Mouse (Mus musculus) olfactory bulb, adult 2 months (tissue): ENCODE measurements around the gene C5ar1.
"Not testable (repeated sequence)": the region's sequence is repeated elsewhere in the genome, so short reads cannot be mapped to it uniquely, and the experiment has no call there.

ENCODE experiments used
- CTCF ChIP-seq: fragments of 200-500 bp; IDR thresholded peaks from 2 replicates; pipeline ENCODE4 v1.5.1; 2012; ENCODE audit warnings: low read depth, mild to moderate bottlenecking, low read length, moderate library complexity; ENCODE audit not compliant: insufficient read depth
- POLR2A ChIP-seq: fragments of 200-500 bp; IDR thresholded peaks from 2 replicates; pipeline ENCODE4 v1.6.1; 2012; ENCODE audit warnings: mild to moderate bottlenecking, low read depth, low read length, moderate library complexity; ENCODE audit not compliant: insufficient read depth

DNA sequence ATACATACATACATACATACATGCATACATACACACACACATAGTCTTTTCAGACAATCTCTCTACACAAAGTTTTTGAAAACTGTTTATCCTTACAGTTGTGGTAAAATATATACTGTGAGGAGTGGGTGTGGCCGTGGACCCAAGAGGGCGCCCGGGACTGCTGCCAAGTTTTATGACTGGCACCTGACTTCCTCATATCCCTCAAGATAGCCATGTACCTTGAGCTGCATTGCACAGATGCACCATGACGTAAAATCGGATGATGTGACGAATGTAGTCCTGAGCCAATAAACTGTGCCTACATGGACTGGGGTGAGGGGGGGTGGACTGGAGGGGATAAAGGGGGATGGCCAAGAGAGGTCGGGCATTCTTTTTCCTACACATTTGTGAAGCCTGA is 7.3 kb upstream of the C5ar1 start:
- TF ChIP-seq CTCF, POLR2A: not testable (repeated sequence)
